Mouse (Mus musculus): Measurements from ENCODE around the gene Hoxc11.
A peak's percentile ranks its signal among the peaks of the same experiment; 100 is the strongest.

Gene Hoxc11

DNA sequence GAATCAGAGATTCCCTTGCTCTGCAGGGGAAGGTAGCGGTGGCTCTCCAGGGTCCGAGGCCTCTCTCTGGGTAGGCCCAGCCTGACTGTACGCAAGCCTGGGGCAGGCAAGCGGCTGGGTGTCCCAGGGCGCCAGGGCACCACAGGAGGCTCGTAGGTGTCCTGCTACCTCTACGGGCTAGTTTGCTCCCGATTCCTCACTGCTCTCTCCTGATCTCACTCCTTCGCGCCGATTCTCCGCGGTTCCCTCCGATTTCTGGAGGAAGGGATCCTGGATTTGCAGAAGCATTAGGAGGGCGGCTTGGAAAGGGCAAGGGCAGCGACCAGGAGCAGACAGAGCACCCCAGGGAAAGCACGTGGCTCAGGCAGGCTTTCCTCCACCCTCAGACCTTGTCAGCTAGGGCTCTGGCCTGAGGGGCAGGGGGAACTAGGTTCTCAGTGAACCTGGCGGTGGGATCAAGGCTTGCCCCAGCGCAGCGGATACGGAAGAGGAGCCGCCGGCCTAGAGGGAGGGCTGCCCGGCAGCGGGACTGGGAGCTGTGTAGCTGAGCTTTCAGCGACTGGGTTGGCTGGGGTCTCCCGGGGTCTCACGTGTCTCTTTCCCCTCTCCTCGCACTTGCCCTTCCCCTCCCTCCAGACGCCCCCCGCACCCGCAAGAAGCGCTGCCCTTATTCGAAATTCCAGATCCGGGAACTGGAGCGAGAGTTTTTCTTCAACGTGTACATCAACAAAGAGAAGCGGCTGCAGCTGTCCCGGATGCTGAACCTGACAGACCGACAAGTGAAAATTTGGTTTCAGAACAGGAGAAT is 1.8 kb downstream of the Hoxc11 start:
- peaks cover 97% of the 10 kb centered on the region for H3K27me3 ChIP-seq (ENCODE audit: insufficient read depth, low read length)
- peaks cover 1% of the 10 kb centered on the region; the same call in 1 of the 2 replicates for H3K9me3 ChIP-seq (ENCODE audit: low read length)
- peak overlapping the region; percentile 63 for H3K4me3 ChIP-seq (replicated peaks; ENCODE audit: low read length)
- H3K4me1 ChIP-seq (replicated peaks; ENCODE audit: low read depth, low read length) = peaks cover 51% of the 10 kb centered on the region
- no peaks in the 10 kb centered on the region for H3K36me3 ChIP-seq (ENCODE audit: insufficient read depth, low read length)
- TF ChIP-seq CTCF (conservative IDR thresholded peaks at IDR 0.05; ENCODE audit: low read length) (no peak), NANOG (IDR thresholded peaks at IDR 0.05; ENCODE audit: borderline replicate concordance, low read length) (no peak), POU5F1 (IDR thresholded peaks at IDR 0.05; ENCODE audit: borderline replicate concordance, low read length) (0 out of 2 replicates have a peak, but pooled peaks have one; percentile 2)

GRCm38 (mm10) chr15:102956906-102957305 is 2.7 kb downstream of the Hoxc11 start:
- H3K4me3 ChIP-seq (replicated peaks; ENCODE audit: low read length) = no peak overlapping the region
- TF ChIP-seq NANOG (IDR thresholded peaks at IDR 0.05; ENCODE audit: borderline replicate concordance, low read length) (no peak), CTCF (conservative IDR thresholded peaks at IDR 0.05; ENCODE audit: low read length) (no peak), POU5F1 (IDR thresholded peaks at IDR 0.05; ENCODE audit: borderline replicate concordance, low read length) (no peak)
- H3K27me3 ChIP-seq (ENCODE audit: insufficient read depth, low read length) = peaks cover 96% of the 10 kb centered on the region
- H3K9me3 ChIP-seq (ENCODE audit: low read length) = no peaks in the 10 kb centered on the region
- H3K36me3 ChIP-seq (ENCODE audit: insufficient read depth, low read length) = no peaks in the 10 kb centered on the region
- H3K4me1 ChIP-seq (replicated peaks; ENCODE audit: low read depth, low read length) = peaks cover 54% of the 10 kb centered on the region

DNA sequence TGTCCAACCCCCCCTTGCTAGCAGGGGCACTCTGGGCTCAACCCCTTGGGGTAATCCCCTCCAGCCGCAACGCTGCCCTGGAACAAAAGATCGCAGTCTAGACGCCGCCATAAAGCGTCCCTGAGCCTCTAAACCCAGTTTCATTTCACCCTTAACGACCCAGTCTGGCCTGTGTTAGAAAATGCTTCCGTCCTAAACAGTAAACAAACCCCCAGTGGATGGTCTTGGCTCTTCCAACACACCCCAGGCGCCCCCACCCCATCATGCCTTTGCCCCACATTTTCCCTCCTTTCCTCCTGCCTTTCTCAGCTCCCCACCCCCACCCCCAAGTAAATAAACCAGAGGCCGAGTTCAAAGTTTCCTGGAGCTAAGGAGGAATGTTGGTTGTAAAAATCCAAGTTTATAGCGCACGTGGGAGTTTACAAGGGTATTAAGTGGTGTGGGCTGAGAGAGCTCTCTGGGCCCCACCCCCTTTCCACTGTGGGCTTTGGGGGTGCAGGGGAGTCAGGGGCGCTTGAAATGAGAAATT is 5.5 kb downstream of the Hoxc11 start:
- H3K4me1 ChIP-seq (replicated peaks; ENCODE audit: low read depth, low read length) = peaks cover 54% of the 10 kb centered on the region
- 0 out of 2 replicates have a peak overlapping the region, but pooled peaks have one; percentile 17 for H3K4me3 ChIP-seq (replicated peaks; ENCODE audit: low read length)
- H3K27me3 ChIP-seq (ENCODE audit: insufficient read depth, low read length) = peaks cover 94% of the 10 kb centered on the region
- no peaks in the 10 kb centered on the region for H3K9me3 ChIP-seq (ENCODE audit: low read length)
- TF ChIP-seq NANOG (IDR thresholded peaks at IDR 0.05; ENCODE audit: borderline replicate concordance, low read length) = no peak
- no peaks in the 10 kb centered on the region for H3K36me3 ChIP-seq (ENCODE audit: insufficient read depth, low read length)

DNA sequence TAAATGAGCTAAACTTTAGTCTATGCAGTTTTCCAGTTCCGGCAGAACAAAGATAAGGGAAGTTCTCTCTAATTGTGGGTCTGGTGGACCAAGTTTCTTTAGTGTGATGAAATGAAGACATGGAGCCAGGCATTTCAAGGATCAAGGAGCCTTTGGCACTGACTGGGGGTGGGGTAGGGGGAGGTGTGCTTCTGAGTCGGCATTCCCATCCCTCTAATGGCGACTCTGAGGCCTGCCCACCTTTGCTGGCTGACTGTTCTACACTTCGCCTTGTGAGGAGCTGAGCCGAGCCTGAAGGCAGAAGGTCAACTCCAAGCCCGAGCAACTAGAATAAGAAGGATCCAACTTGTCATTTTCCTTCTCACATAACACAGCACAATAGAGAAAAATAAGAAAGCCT is 7.5 kb downstream of the Hoxc11 start:
- TF ChIP-seq NANOG (IDR thresholded peaks at IDR 0.05; ENCODE audit: borderline replicate concordance, low read length) (no peak), POU5F1 (IDR thresholded peaks at IDR 0.05; ENCODE audit: borderline replicate concordance, low read length) (no peak), CTCF (conservative IDR thresholded peaks at IDR 0.05; ENCODE audit: low read length) (no peak)

GRCm38 (mm10) chr15:102962492-102962891 is 8.3 kb downstream of the Hoxc11 start:
- no peaks in the 10 kb centered on the region for H3K36me3 ChIP-seq (ENCODE audit: insufficient read depth, low read length)
- H3K27me3 ChIP-seq (ENCODE audit: insufficient read depth, low read length) = peaks cover 94% of the 10 kb centered on the region
- H3K4me1 ChIP-seq (replicated peaks; ENCODE audit: low read depth, low read length) = peaks cover 54% of the 10 kb centered on the region
- TF ChIP-seq POU5F1 (IDR thresholded peaks at IDR 0.05; ENCODE audit: borderline replicate concordance, low read length) (no peak), NANOG (IDR thresholded peaks at IDR 0.05; ENCODE audit: borderline replicate concordance, low read length) (no peak), CTCF (conservative IDR thresholded peaks at IDR 0.05; ENCODE audit: low read length) (no peak)
- H3K9me3 ChIP-seq (ENCODE audit: low read length) = no peaks in the 10 kb centered on the region
- H3K4me3 ChIP-seq (replicated peaks; ENCODE audit: low read length) = no peak overlapping the region

More for the DNA sequence above, 7.5 kb downstream of the Hoxc11 start:
- peaks cover 54% of the 10 kb centered on the region for H3K4me1 ChIP-seq (replicated peaks; ENCODE audit: low read depth, low read length)
- peaks cover 94% of the 10 kb centered on the region for H3K27me3 ChIP-seq (ENCODE audit: insufficient read depth, low read length)
- no peaks in the 10 kb centered on the region for H3K9me3 ChIP-seq (ENCODE audit: low read length)
- H3K36me3 ChIP-seq (ENCODE audit: insufficient read depth, low read length) = no peaks in the 10 kb centered on the region
- no peak overlapping the region for H3K4me3 ChIP-seq (replicated peaks; ENCODE audit: low read length)

GRCm38 (mm10) chr15:102963259-102963658 is 9.0 kb downstream of the Hoxc11 start:
- Histone ChIP-seq H3K4me1 (replicated peaks; ENCODE audit: low read depth, low read length) (peaks cover 59% of the 10 kb centered on the region), H3K36me3 (ENCODE audit: insufficient read depth, low read length) (no peaks in the 10 kb centered on the region), H3K9me3 (ENCODE audit: low read length) (no peaks in the 10 kb centered on the region), H3K27me3 (ENCODE audit: insufficient read depth, low read length) (peaks cover 93% of the 10 kb centered on the region), H3K4me3 (replicated peaks; ENCODE audit: low read length) (0 out of 2 replicates have a peak overlapping the region, but pooled peaks have one; percentile 3)
- TF ChIP-seq POU5F1 (IDR thresholded peaks at IDR 0.05; ENCODE audit: borderline replicate concordance, low read length) (no peak), NANOG (IDR thresholded peaks at IDR 0.05; ENCODE audit: borderline replicate concordance, low read length) (no peak), CTCF (conservative IDR thresholded peaks at IDR 0.05; ENCODE audit: low read length) (no peak)

- Histone ChIP-seq H3K36me3 (ENCODE audit: insufficient read depth, low read length) (no peaks in the 10 kb centered on the region), H3K4me3 (replicated peaks; ENCODE audit: low read length) (0 out of 2 replicates have a peak overlapping the region, but pooled peaks have one; percentile 3), H3K27me3 (ENCODE audit: insufficient read depth, low read length) (peaks cover 93% of the 10 kb centered on the region), H3K9me3 (ENCODE audit: low read length) (no peaks in the 10 kb centered on the region), H3K4me1 (replicated peaks; ENCODE audit: low read depth, low read length) (peaks cover 59% of the 10 kb centered on the region)
- no peak for TF ChIP-seq POU5F1 (IDR thresholded peaks at IDR 0.05; ENCODE audit: borderline replicate concordance, low read length)
- TF ChIP-seq CTCF (conservative IDR thresholded peaks at IDR 0.05; ENCODE audit: low read length) = no peak
- TF ChIP-seq NANOG (IDR thresholded peaks at IDR 0.05; ENCODE audit: borderline replicate concordance, low read length) = no peak
Observed at GRCm38 (mm10) chr15:102963671-102964640, 9.7 kb downstream of the Hoxc11 start.

All from E14TG2a.4 (cell line).